Mouse (Mus musculus): ENCODE measurements around the gene Myo10. TPM values are rescaled to one million over a fixed set of nuclear protein-coding genes. Genes with fewer than 3 reads are reported as not detected.

Myo10 gene
- polyA plus RNA-seq, 1 experiment: 32.8 TPM

DNA sequence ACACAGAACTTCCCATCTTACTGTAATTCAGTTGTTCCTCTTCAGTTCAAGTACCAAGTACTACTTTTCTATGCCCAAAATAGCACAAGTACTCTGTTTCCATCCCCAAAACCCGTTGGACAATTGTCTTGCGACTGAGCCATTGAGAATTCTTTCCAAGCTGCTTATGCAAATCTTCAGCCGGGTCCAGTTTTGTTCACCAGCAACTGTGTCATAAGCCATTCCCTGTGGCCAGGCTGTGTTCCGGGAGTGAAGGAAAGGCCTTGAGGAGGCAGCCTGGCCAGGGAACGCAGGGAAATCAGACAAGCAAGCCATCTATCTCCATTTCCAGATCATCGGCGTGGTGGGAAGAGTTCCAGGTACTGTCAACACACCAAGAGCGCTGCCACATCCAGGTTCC lies 34.4 kb upstream of the Myo10 start:
- Histone ChIP-seq H3K4me1 (ENCODE audit: control insufficient read depth, insufficient read depth, low read length) (no peaks in the 10 kb centered on the region), H3K27ac (ENCODE audit: insufficient read depth, low read length) (no peak overlapping the region), H3K4me3 (ENCODE audit: insufficient read depth, low read length) (no peak overlapping the region)
- TF ChIP-seq POLR2A (IDR thresholded peaks at IDR 0.05; ENCODE audit: extremely low read depth, insufficient read depth, low read length): no peak
- TF ChIP-seq CTCF (IDR thresholded peaks at IDR 0.05; ENCODE audit: extremely low read depth, insufficient read depth, low read length): no peak

DNA sequence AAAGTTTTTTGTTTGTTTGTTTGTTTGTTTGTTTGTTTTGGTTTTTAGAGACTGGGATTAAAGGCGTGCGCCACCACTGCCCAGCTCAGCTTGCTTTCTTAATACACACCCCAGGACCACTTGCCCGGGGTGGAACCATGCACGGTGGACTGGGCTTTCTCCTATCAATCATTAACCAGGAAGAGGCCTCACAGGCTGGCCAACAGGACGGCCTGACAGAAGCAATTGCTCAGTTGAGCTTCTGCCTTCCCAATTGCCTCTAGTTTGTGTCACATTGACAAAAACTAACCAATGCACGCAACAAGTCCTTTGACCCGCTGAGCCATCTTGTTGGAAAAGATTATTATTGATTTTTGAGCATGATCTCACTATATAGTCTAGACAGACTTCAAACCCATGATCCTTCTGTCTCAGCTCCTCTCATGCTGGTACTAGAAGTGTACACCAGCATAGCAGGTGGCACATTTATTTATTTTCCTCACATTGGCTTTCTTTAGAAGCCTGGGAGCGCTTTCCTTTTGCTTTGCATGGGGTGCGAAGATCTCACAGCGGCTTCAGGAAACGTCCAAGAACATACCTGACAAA lies 32.9 kb upstream of the Myo10 start:
- H3K4me3 ChIP-seq (ENCODE audit: insufficient read depth, low read length): no peak overlapping the region
- TF ChIP-seq POLR2A (IDR thresholded peaks at IDR 0.05; ENCODE audit: extremely low read depth, insufficient read depth, low read length) (no peak), CTCF (IDR thresholded peaks at IDR 0.05; ENCODE audit: extremely low read depth, insufficient read depth, low read length) (no peak)
- no peak overlapping the region for H3K27ac ChIP-seq (ENCODE audit: insufficient read depth, low read length)
- no peaks in the 10 kb centered on the region for H3K4me1 ChIP-seq (ENCODE audit: control insufficient read depth, insufficient read depth, low read length)

DNA sequence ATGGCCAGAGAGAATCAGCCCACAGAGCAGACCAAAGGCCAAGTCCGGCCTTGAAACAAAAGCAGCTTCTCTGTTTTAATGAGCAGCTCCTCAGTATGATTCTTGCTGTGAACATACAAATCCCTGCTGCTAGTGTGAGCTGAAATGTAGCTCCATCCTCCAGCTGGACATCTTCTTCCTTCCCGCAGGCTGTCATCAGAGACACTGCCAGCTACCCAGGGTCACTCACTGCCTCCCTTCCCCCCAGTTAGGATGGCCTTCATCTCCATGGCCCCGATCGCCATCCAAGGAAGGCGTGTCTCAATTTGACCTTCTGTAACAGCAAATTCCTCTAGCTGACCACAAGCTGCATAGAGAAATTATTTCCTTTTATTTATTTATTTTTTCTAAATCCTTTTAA lies 32.4 kb upstream of the Myo10 start:
- no peak for TF ChIP-seq POLR2A (IDR thresholded peaks at IDR 0.05; ENCODE audit: extremely low read depth, insufficient read depth, low read length)
- no peak for TF ChIP-seq CTCF (IDR thresholded peaks at IDR 0.05; ENCODE audit: extremely low read depth, insufficient read depth, low read length)
- Histone ChIP-seq H3K4me3 (ENCODE audit: insufficient read depth, low read length) (no peak overlapping the region), H3K4me1 (ENCODE audit: control insufficient read depth, insufficient read depth, low read length) (no peaks in the 10 kb centered on the region), H3K27ac (ENCODE audit: insufficient read depth, low read length) (no peak overlapping the region)

- TF ChIP-seq POLR2A (IDR thresholded peaks at IDR 0.05; ENCODE audit: extremely low read depth, insufficient read depth, low read length): no peak
- TF ChIP-seq CTCF (IDR thresholded peaks at IDR 0.05; ENCODE audit: extremely low read depth, insufficient read depth, low read length): no peak
- H3K4me3 ChIP-seq (ENCODE audit: insufficient read depth, low read length): no peak overlapping the region
- H3K4me1 ChIP-seq (ENCODE audit: control insufficient read depth, insufficient read depth, low read length): no peaks in the 10 kb centered on the region
- H3K27ac ChIP-seq (ENCODE audit: insufficient read depth, low read length): no peak overlapping the region
Observed at GRCm38 (mm10) chr15:25590891-25591290, 31.4 kb upstream of the Myo10 start.

DNA sequence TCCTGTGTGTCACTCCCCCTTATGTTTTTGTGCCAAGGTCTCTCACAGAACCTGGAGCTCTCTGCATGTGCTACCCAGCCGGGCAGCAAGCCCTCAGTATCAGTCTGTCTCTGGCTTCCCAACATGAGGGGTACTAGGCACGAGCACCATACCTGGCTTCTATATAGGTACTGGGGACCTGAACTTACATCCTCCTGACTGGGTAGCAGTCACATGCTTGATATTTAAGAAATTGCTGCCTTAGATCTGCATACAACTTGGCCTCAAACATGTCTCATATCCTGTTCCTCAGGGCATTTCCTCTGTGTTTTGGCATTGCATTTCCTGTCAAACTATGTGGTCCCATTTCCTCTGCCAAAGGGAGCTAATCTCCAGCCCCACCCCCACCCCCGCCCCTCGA lies 30.4 kb upstream of the Myo10 start:
- Histone ChIP-seq H3K4me3 (ENCODE audit: insufficient read depth, low read length) (no peak overlapping the region), H3K4me1 (ENCODE audit: control insufficient read depth, insufficient read depth, low read length) (no peaks in the 10 kb centered on the region), H3K27ac (ENCODE audit: insufficient read depth, low read length) (no peak overlapping the region)
- no peak for TF ChIP-seq POLR2A (IDR thresholded peaks at IDR 0.05; ENCODE audit: extremely low read depth, insufficient read depth, low read length)
- no peak for TF ChIP-seq CTCF (IDR thresholded peaks at IDR 0.05; ENCODE audit: extremely low read depth, insufficient read depth, low read length)

GRCm38 (mm10) chr15:25593469-25594150 lies 28.7 kb upstream of the Myo10 start:
- TF ChIP-seq POLR2A (IDR thresholded peaks at IDR 0.05; ENCODE audit: extremely low read depth, insufficient read depth, low read length) (no peak), CTCF (IDR thresholded peaks at IDR 0.05; ENCODE audit: extremely low read depth, insufficient read depth, low read length) (no peak)
- H3K4me3 ChIP-seq (ENCODE audit: insufficient read depth, low read length): no peak overlapping the region
- no peak overlapping the region for H3K27ac ChIP-seq (ENCODE audit: insufficient read depth, low read length)
- no peaks in the 10 kb centered on the region for H3K4me1 ChIP-seq (ENCODE audit: control insufficient read depth, insufficient read depth, low read length)

GRCm38 (mm10) chr15:25598313-25598712 lies 24.0 kb upstream of the Myo10 start:
- no peak overlapping the region for H3K27ac ChIP-seq (ENCODE audit: insufficient read depth, low read length)
- H3K4me3 ChIP-seq (ENCODE audit: insufficient read depth, low read length): no peak overlapping the region
- H3K4me1 ChIP-seq (ENCODE audit: control insufficient read depth, insufficient read depth, low read length): no peaks in the 10 kb centered on the region
- no peak for TF ChIP-seq CTCF (IDR thresholded peaks at IDR 0.05; ENCODE audit: extremely low read depth, insufficient read depth, low read length)
- TF ChIP-seq POLR2A (IDR thresholded peaks at IDR 0.05; ENCODE audit: extremely low read depth, insufficient read depth, low read length): no peak

DNA sequence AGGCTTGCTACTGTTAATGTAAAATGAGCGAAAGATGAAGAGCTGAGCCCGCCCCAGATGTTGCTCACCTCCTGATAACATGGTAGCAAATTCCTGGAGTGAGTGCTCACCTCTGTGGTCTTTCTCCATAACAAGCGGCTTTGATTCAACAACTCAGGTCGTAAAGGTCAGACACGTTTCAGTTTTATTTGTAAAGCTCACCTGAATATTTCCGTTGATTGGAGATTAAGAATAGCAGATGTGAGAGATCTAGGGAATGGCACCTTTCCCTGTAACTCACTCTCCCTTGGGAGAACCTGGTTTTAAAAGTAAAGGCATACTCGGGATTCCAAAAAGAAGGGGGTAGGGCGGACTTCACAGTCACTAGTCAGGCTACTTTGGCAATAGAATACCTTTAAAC lies 20.0 kb upstream of the Myo10 start:
- no peak overlapping the region for H3K27ac ChIP-seq (ENCODE audit: insufficient read depth, low read length)
- H3K4me3 ChIP-seq (ENCODE audit: insufficient read depth, low read length): no peak overlapping the region
- H3K4me1 ChIP-seq (ENCODE audit: control insufficient read depth, insufficient read depth, low read length): no peaks in the 10 kb centered on the region
- no peak for TF ChIP-seq CTCF (IDR thresholded peaks at IDR 0.05; ENCODE audit: extremely low read depth, insufficient read depth, low read length)
- no peak for TF ChIP-seq POLR2A (IDR thresholded peaks at IDR 0.05; ENCODE audit: extremely low read depth, insufficient read depth, low read length)

- H3K4me3 ChIP-seq (ENCODE audit: insufficient read depth, low read length): no peak overlapping the region
- H3K27ac ChIP-seq (ENCODE audit: insufficient read depth, low read length): no peak overlapping the region
- TF ChIP-seq POLR2A (IDR thresholded peaks at IDR 0.05; ENCODE audit: extremely low read depth, insufficient read depth, low read length) (no peak), CTCF (IDR thresholded peaks at IDR 0.05; ENCODE audit: extremely low read depth, insufficient read depth, low read length) (no peak)
- no peaks in the 10 kb centered on the region for H3K4me1 ChIP-seq (ENCODE audit: control insufficient read depth, insufficient read depth, low read length)
Observed at GRCm38 (mm10) chr15:25603286-25603685, 19.0 kb upstream of the Myo10 start.

GRCm38 (mm10) chr15:25604231-25604630 lies 18.1 kb upstream of the Myo10 start:
- Histone ChIP-seq H3K27ac (ENCODE audit: insufficient read depth, low read length) (no peak overlapping the region), H3K4me3 (ENCODE audit: insufficient read depth, low read length) (no peak overlapping the region), H3K4me1 (ENCODE audit: control insufficient read depth, insufficient read depth, low read length) (no peaks in the 10 kb centered on the region)
- TF ChIP-seq CTCF (IDR thresholded peaks at IDR 0.05; ENCODE audit: extremely low read depth, insufficient read depth, low read length) (no peak), POLR2A (IDR thresholded peaks at IDR 0.05; ENCODE audit: extremely low read depth, insufficient read depth, low read length) (no peak)

Measured in cortical plate, adult 2 months (tissue).